ENCODE assay signal across 8 mouse cellular contexts in the genomic region with DNA sequence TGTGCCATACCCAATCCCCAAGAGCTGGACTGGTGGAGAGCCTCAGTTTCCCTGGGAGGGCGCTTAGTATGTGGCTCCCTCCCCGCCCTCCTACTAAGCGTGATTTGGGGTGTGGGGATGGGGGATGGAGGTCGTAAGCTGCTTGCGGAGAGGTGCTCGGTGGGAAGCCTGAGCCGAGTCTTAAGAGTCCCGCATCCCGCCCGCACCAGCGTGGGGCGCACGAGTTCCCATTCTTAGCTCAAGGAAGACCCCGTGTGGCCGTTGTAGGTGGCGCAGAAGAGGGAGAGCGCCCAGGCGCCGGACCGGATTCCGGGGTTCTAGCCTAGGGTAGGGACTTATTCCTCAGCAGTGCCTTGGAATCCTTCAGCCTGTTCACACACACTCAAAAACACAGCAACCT. TPM values are rescaled to one million over a fixed set of nuclear protein-coding genes. Genes with fewer than 3 reads are reported as not detected.
DNase-seq lines count a peak whose midpoint lies in the region; ATAC-seq lines count a peak whose summit lies in the region.

No protein-coding gene starts in this region.

- no peak overlapping the region for H3K9ac ChIP-seq in forebrain, embryonic 15.5 days (replicated peaks)
- H3K9ac ChIP-seq in hindbrain, embryonic 16.5 days (ENCODE audit: low read depth, low read length), result peak overlapping the region; percentile 39
- 0 out of 2 replicates have a peak overlapping the region, but pooled peaks have one; percentile 42 for H3K9ac ChIP-seq in liver, embryonic 11.5 days (ENCODE audit: low read depth, low read length)

- peak; percentile 21; the same call in 1 of the 2 replicates for ATAC-seq in forebrain, embryonic 15.5 days (replicated peaks)
- peak; percentile 35; the same call in 1 of the 2 replicates for ATAC-seq in hindbrain, embryonic 16.5 days
- peak; percentile 53 for ATAC-seq in liver, embryonic 11.5 days (replicated peaks; ENCODE audit: low FRiP score)
- ATAC-seq in monocyte, adult 5-6 weeks (replicated peaks; ENCODE audit: insufficient number of reproducible peaks, low FRiP score, low TSS enrichment, poor library complexity, severe bottlenecking), result 0 out of 2 replicates have a peak, but pooled peaks have one; percentile 19

- H3K4me1 ChIP-seq in forebrain, embryonic 15.5 days, result peaks cover 16% of the 10 kb centered on the region
- peaks cover 14% of the 10 kb centered on the region for H3K4me1 ChIP-seq in hindbrain, embryonic 16.5 days (ENCODE audit: control insufficient read depth, insufficient read depth, low read depth, low read length)
- peaks cover 17% of the 10 kb centered on the region for H3K4me1 ChIP-seq in liver, embryonic 11.5 days (replicated peaks; ENCODE audit: control insufficient read depth, insufficient read depth, low read length)

- under 1% methylated on average over 21 of the region's 21 CpGs for WGBS in forebrain, embryonic 15.5 days
- WGBS in hindbrain, embryonic 16.5 days, result 1% methylated on average over 21 of the region's 21 CpGs
- 1% methylated on average over 21 of the region's 21 CpGs for WGBS in liver, embryonic 11.5 days

- H3K4me3 ChIP-seq in forebrain, embryonic 15.5 days, result no peak overlapping the region
- H3K4me3 ChIP-seq in hindbrain, embryonic 16.5 days (ENCODE audit: low read length), result peak overlapping the region; percentile 28
- peak overlapping the region; percentile 46 for H3K4me3 ChIP-seq in liver, embryonic 11.5 days (ENCODE audit: low read depth, low read length)

- H3K27me3 ChIP-seq in forebrain, embryonic 15.5 days, result peaks cover 53% of the 10 kb centered on the region
- H3K27me3 ChIP-seq in hindbrain, embryonic 16.5 days (replicated peaks; ENCODE audit: control insufficient read depth, insufficient read depth, low read length), result peaks cover 28% of the 10 kb centered on the region
- peaks cover 37% of the 10 kb centered on the region for H3K27me3 ChIP-seq in liver, embryonic 11.5 days (replicated peaks; ENCODE audit: control insufficient read depth, insufficient read depth, low read length)

- DNase-seq in ovary, postnatal 14 days (ENCODE audit: low spot score), result peak; percentile 56
- DNase-seq in ovary, adult 18-20 months (ENCODE audit: low spot score), result no peak
- peak; percentile 75 for DNase-seq in brain, adult 2 months (ENCODE audit: low read depth, low spot score)
- DNase-seq in liver, embryonic 11.5 days (ENCODE audit: low spot score), result peak; percentile 79
- DNase-seq in testis, postnatal 10 days (ENCODE audit: low spot score), result peak; percentile 87

- no peak overlapping the region for H3K27ac ChIP-seq in forebrain, embryonic 15.5 days (replicated peaks)
- H3K27ac ChIP-seq in hindbrain, embryonic 16.5 days (ENCODE audit: low read depth, low read length), result no peak overlapping the region
- no peak overlapping the region for H3K27ac ChIP-seq in liver, embryonic 11.5 days (ENCODE audit: low read depth, low read length)

- no peaks in the 10 kb centered on the region for H3K9me3 ChIP-seq in forebrain, embryonic 15.5 days
- no peaks in the 10 kb centered on the region for H3K9me3 ChIP-seq in hindbrain, embryonic 16.5 days (ENCODE audit: control insufficient read depth, low read length)
- no peaks in the 10 kb centered on the region for H3K9me3 ChIP-seq in liver, embryonic 11.5 days (ENCODE audit: control insufficient read depth, low read length)

- H3K36me3 ChIP-seq in forebrain, embryonic 15.5 days, result no peaks in the 10 kb centered on the region
- no peaks in the 10 kb centered on the region for H3K36me3 ChIP-seq in hindbrain, embryonic 16.5 days (ENCODE audit: control insufficient read depth, insufficient read depth, low read length)
- no peaks in the 10 kb centered on the region for H3K36me3 ChIP-seq in liver, embryonic 11.5 days (ENCODE audit: control insufficient read depth, insufficient read depth, low read length)

- H3K4me2 ChIP-seq in forebrain, embryonic 15.5 days (replicated peaks), result peak overlapping the region; percentile 35
- peak overlapping the region; percentile 60 for H3K4me2 ChIP-seq in hindbrain, embryonic 16.5 days (ENCODE audit: low read length)
- H3K4me2 ChIP-seq in liver, embryonic 11.5 days, result peak overlapping the region; percentile 57

RNA-seq across cellular contexts. Expression of a gene that starts 16.2 kb away (rescaled TPM):
- polyA plus RNA-seq in forebrain, embryonic 15.5 days (2015; fragmentation: Nextera tagmentation; extraction: Ambion mirVana), result 24.7 and 26.8 TPM in 2 replicates
- polyA plus RNA-seq in hindbrain, embryonic 16.5 days (2015; fragmentation: Nextera tagmentation; extraction: Ambion mirVana), result 25.1 and 29.1 TPM in 2 replicates
- 12.8 and 13.3 TPM in 2 replicates for polyA plus RNA-seq in liver, embryonic 11.5 days (2014; fragmentation: Nextera tagmentation; extraction: Ambion mirVana)
- total RNA-seq in monocyte, adult 5-6 weeks (2017), result 3.2 to 7.1 TPM (median 5.3 TPM) in 3 replicates

RNA-seq across cellular contexts. Expression of a gene that starts 56.5 kb away (rescaled TPM):
- polyA plus RNA-seq in forebrain, embryonic 15.5 days (2015; fragmentation: Nextera tagmentation; extraction: Ambion mirVana), result 134 and 139 TPM in 2 replicates
- 120 and 124 TPM in 2 replicates for polyA plus RNA-seq in hindbrain, embryonic 16.5 days (2015; fragmentation: Nextera tagmentation; extraction: Ambion mirVana)
- 116 and 126 TPM in 2 replicates for polyA plus RNA-seq in liver, embryonic 11.5 days (2014; fragmentation: Nextera tagmentation; extraction: Ambion mirVana)
- 13.2 to 43.8 TPM (median 33.9 TPM) in 3 replicates for total RNA-seq in monocyte, adult 5-6 weeks (2017)

RNA-seq across cellular contexts. Expression of a gene that starts 57.1 kb away (rescaled TPM):
- 995 and 1,028 TPM in 2 replicates for polyA plus RNA-seq in forebrain, embryonic 15.5 days (2015; fragmentation: Nextera tagmentation; extraction: Ambion mirVana)
- 483 and 550 TPM in 2 replicates for polyA plus RNA-seq in hindbrain, embryonic 16.5 days (2015; fragmentation: Nextera tagmentation; extraction: Ambion mirVana)
- polyA plus RNA-seq in liver, embryonic 11.5 days (2014; fragmentation: Nextera tagmentation; extraction: Ambion mirVana), result 917 and 938 TPM in 2 replicates
- 482 to 520 TPM (median 483 TPM) in 3 replicates for total RNA-seq in monocyte, adult 5-6 weeks (2017)
